Mouse (Mus musculus) myocyte (in vitro differentiated cells): Measurements from ENCODE around the gene Col6a5. TPM values are rescaled to one million over a fixed set of nuclear protein-coding genes. Genes with fewer than 3 reads are reported as not detected.

Source experiments
- H3K27me3 ChIP-seq: one replicate; pipeline ENCODE4 v1.6.1; 2011; ENCODE audit not compliant: control insufficient read depth, insufficient read depth, insufficient read length
- H3K36me3 ChIP-seq: one replicate; pipeline ENCODE4 v1.6.1; 2011; ENCODE audit not compliant: control insufficient read depth, insufficient read depth
- H3K4me2 ChIP-seq: one replicate; pipeline ENCODE4 v1.6.1; 2011; ENCODE audit warnings: low read depth, control low read depth
- H3K4me3 ChIP-seq: one replicate; pipeline ENCODE4 v1.5.1; 2011; ENCODE audit warnings: mild to moderate bottlenecking, control low read depth, moderate library complexity
- H3K79me2 ChIP-seq: one replicate; pipeline ENCODE4 v1.6.1; 2011; ENCODE audit not compliant: control insufficient read depth, insufficient read depth
- H3ac ChIP-seq: one replicate; pipeline ENCODE4 v1.6.1; 2011; ENCODE audit not compliant: control insufficient read depth, insufficient read length
- CEBPB ChIP-seq: IDR thresholded peaks from 2 replicates; pipeline ENCODE4 v1.6.1; 2011; ENCODE audit warnings: mild to moderate bottlenecking, moderate library complexity; ENCODE audit not compliant: poor library complexity, insufficient read depth, severe bottlenecking
- E2F4 ChIP-seq: IDR thresholded peaks from one replicate; pipeline ENCODE4 v1.6.1; 2011; ENCODE audit warnings: mild to moderate bottlenecking, control low read depth, moderate library complexity; ENCODE audit not compliant: insufficient read depth
- MAX ChIP-seq: IDR thresholded peaks from one replicate; pipeline ENCODE4 v1.6.1; 2011; ENCODE audit warnings: low read depth, mild to moderate bottlenecking, control low read depth
- MYOD1 ChIP-seq, 3 experiments: IDR thresholded peaks; one replicate each; pipeline ENCODE4 v1.6.1; 2011; ENCODE audit warnings: control low read depth in 2 of 3, low read depth in 2 of 3, mild to moderate bottlenecking in 2 of 3, moderate library complexity in 1 of 3; ENCODE audit not compliant: insufficient read length in 2 of 3, control insufficient read depth in 1 of 3
- MYOG ChIP-seq, 3 experiments: IDR thresholded peaks; one replicate each; pipeline ENCODE4 v1.6.1; 2011; ENCODE audit warnings: control low read depth in 2 of 3, low read depth in 2 of 3, mild to moderate bottlenecking in 2 of 3; ENCODE audit not compliant: insufficient read length in 2 of 3, control insufficient read depth in 1 of 3, insufficient read depth in 1 of 3
- POLR2A ChIP-seq: IDR thresholded peaks from one replicate; pipeline ENCODE4 v1.6.1; 2011; ENCODE audit warnings: low read depth, mild to moderate bottlenecking, control low read depth, moderate library complexity; ENCODE audit not compliant: insufficient read length
- POLR2AphosphoS2 ChIP-seq: IDR thresholded peaks from one replicate; pipeline ENCODE4 v1.6.1; 2011; ENCODE audit warnings: low read depth, control low read depth; ENCODE audit not compliant: insufficient read length
- REST ChIP-seq: IDR thresholded peaks from one replicate; pipeline ENCODE4 v1.6.1; 2011; ENCODE audit warnings: mild to moderate bottlenecking, control low read depth, moderate library complexity; ENCODE audit not compliant: insufficient read depth, insufficient read length
- SRF ChIP-seq: IDR thresholded peaks from one replicate; pipeline ENCODE4 v1.6.1; 2011; ENCODE audit warnings: low read depth; ENCODE audit not compliant: control insufficient read depth, insufficient read length
- TCF12 ChIP-seq: IDR thresholded peaks from one replicate; pipeline ENCODE4 v1.6.1; 2011; ENCODE audit warnings: mild to moderate bottlenecking, control low read depth; ENCODE audit not compliant: poor library complexity, insufficient read depth, severe bottlenecking
- TCF3 ChIP-seq: IDR thresholded peaks from one replicate; pipeline ENCODE4 v1.6.1; 2011; ENCODE audit warnings: low read depth, control low read depth; ENCODE audit not compliant: insufficient read length
- USF1 ChIP-seq: IDR thresholded peaks from one replicate; pipeline ENCODE4 v1.6.1; 2011; ENCODE audit warnings: low read depth, mild to moderate bottlenecking, control low read depth, moderate library complexity
- polyA plus RNA-seq: library from polyadenylated mRNA; unstranded; fragments of >200 nt; fragmentation: generic; extraction: Trizol; gene quantifications from one replicate; pipeline ENCODE4 v1.2.1, GENCODE M21; 2012; ENCODE audit warnings: missing spikeins

The Col6a5 gene
- polyA plus RNA-seq, 1 experiment = not detected

DNA sequence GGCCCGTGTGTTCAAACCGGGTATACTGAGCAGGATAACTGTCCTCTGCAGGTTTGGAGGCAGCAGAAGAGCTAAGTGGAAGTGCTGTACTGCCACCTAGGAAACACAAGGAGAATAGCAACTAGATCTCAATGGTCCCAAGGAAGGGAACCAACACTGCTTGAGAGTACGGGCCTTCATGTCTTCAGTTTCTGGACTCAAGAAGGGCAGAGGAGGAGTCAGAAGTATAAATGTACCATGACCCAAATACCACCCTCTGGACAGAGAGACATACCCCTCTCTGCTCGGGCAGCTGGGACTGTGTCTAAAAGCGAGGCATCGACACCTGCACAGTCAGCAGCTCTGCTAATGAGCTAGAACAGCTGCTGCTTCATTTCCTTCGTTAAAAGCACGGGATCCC lies 27.7 kb upstream of the Col6a5 start:
- Histone ChIP-seq H3K79me2 (no peaks in the 10 kb centered on the region), H3K36me3 (no peaks in the 10 kb centered on the region), H3K27me3 (no peaks in the 10 kb centered on the region), H3K4me2 (no peak overlapping the region), H3ac (no peak overlapping the region), H3K4me3 (no peak overlapping the region)
- TF ChIP-seq CEBPB = no peak
- no peak for TF ChIP-seq TCF12
- no peak for TF ChIP-seq MYOG (IDR thresholded peaks at IDR 0.05; ENCODE audit: control insufficient read depth in 1 of 3, insufficient read depth in 1 of 3, insufficient read length in 2 of 3, low read depth in 2 of 3)
- no peak for TF ChIP-seq E2F4
- TF ChIP-seq REST = no peak
- TF ChIP-seq TCF3 = no peak
- no peak for TF ChIP-seq USF1
- TF ChIP-seq POLR2A = no peak
- TF ChIP-seq MAX = no peak

DNA sequence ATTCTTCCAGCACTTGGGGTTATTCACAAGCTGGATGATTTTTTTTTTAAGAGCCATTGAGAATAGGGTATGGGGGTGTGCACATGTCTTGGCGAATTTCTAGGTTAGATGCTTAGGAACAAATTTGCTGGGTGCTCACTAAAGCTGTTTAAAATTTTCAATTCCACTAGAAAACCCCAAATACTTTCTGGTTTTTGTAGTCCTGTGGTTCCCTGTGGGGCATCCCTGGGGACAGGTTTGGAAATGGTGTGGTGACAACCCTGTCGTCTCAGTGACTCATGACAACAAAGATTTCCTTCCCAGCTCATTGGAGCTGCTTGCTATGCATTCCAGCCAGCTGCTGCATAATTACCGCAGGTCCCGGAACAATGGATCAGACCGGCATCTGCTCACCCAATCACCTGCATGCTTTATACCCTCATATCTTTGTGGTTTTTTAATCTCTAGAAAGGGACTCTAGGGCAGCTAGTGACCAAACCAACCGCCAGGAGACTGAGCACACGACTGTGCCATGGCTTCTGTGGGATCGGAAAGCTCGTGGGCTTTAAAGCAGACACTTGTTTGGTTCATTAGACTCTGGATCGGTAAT lies 24.6 kb upstream of the Col6a5 start:
- TF ChIP-seq POLR2AphosphoS2 (no peak), SRF (no peak), MAX (no peak), TCF12 (no peak), MYOG (IDR thresholded peaks at IDR 0.05; ENCODE audit: control insufficient read depth in 1 of 3, insufficient read depth in 1 of 3, insufficient read length in 2 of 3, low read depth in 2 of 3) (no peak), POLR2A (no peak), MYOD1 (IDR thresholded peaks at IDR 0.05; ENCODE audit: control insufficient read depth in 1 of 3, insufficient read length in 2 of 3, low read depth in 2 of 3) (no peak), USF1 (no peak), E2F4 (no peak), REST (no peak), CEBPB (no peak)
- no peak overlapping the region for H3ac ChIP-seq
- no peak overlapping the region for H3K4me2 ChIP-seq
- no peaks in the 10 kb centered on the region for H3K36me3 ChIP-seq
- no peaks in the 10 kb centered on the region for H3K79me2 ChIP-seq
- no peaks in the 10 kb centered on the region for H3K27me3 ChIP-seq
- no peak overlapping the region for H3K4me3 ChIP-seq

DNA sequence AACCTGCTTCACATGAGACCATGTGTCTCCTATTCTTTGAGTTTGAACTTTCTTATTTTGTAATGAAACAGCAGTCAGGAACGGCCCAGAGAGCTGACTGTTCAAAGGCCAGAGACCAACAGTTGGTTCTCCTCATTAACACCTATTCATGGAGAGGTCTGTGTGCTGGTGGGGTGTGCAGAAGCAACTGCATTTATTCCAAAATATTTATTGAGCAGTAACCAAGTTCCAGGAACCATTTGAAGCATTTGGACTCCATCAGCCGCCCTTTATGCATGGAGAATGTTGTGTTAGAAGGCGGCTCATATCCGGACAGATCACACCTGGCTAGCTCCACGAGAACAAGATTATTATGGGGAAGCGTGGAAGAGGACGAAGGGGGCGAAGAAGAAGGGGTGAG lies 18.0 kb upstream of the Col6a5 start:
- Histone ChIP-seq H3ac (no peak overlapping the region), H3K4me3 (no peak overlapping the region), H3K36me3 (no peaks in the 10 kb centered on the region), H3K79me2 (no peaks in the 10 kb centered on the region), H3K4me2 (no peak overlapping the region), H3K27me3 (no peaks in the 10 kb centered on the region)
- TF ChIP-seq CEBPB (no peak), USF1 (no peak), POLR2AphosphoS2 (no peak), POLR2A (no peak), MYOD1 (IDR thresholded peaks at IDR 0.05; ENCODE audit: control insufficient read depth in 1 of 3, insufficient read length in 2 of 3, low read depth in 2 of 3) (no peak), MYOG (IDR thresholded peaks at IDR 0.05; ENCODE audit: control insufficient read depth in 1 of 3, insufficient read depth in 1 of 3, insufficient read length in 2 of 3, low read depth in 2 of 3) (no peak), MAX (no peak), TCF3 (no peak), E2F4 (no peak), TCF12 (no peak), SRF (no peak), REST (no peak)

DNA sequence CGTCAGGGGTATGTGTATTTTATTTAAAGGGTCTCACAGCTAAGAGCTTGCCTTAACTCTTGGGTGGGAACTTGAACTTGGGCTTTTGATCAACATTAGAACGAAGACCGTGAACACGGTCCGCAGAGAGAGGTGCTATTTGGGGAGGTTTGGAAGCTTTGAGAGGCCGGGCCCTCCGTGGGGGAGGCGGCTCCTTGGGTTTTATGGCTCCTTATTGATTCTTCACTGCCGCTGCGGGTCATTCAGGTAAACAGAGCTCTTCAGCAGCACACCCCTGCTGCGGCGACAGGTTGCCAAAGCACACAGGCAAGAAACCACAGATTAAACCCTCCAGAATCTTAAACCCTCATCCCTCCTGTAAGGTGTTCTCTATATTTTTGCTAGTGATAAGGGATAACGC lies 16.4 kb upstream of the Col6a5 start:
- TF ChIP-seq REST (no peak), MYOD1 (IDR thresholded peaks at IDR 0.05; ENCODE audit: control insufficient read depth in 1 of 3, insufficient read length in 2 of 3, low read depth in 2 of 3) (no peak), TCF3 (no peak), MYOG (IDR thresholded peaks at IDR 0.05; ENCODE audit: control insufficient read depth in 1 of 3, insufficient read depth in 1 of 3, insufficient read length in 2 of 3, low read depth in 2 of 3) (no peak), POLR2AphosphoS2 (no peak), SRF (no peak), E2F4 (no peak), TCF12 (no peak), CEBPB (no peak), USF1 (no peak), POLR2A (no peak), MAX (no peak)
- Histone ChIP-seq H3ac (no peak overlapping the region), H3K4me2 (no peak overlapping the region), H3K79me2 (no peaks in the 10 kb centered on the region), H3K4me3 (no peak overlapping the region), H3K36me3 (no peaks in the 10 kb centered on the region), H3K27me3 (no peaks in the 10 kb centered on the region)

DNA sequence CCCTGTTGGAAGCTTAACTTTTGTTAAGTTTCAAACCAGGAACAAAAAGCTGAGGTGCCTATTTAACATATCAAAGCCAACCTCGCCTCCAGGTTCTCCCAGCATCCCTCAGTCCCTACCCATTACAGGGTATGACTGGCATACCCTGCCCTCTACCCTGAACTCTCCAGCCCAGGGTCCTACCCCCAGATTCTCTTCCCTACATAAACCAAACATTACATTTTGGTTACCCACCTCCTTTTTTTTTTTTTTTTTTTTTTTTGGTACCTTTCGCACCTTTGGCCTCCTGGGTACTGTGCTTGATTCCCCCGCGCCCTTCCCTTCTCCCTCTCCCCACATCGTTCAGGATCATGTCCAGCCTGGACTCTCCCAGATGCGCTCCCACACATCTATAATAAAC lies 15.9 kb upstream of the Col6a5 start:
- Histone ChIP-seq H3K36me3 (no peaks in the 10 kb centered on the region), H3K27me3 (no peaks in the 10 kb centered on the region), H3K79me2 (no peaks in the 10 kb centered on the region), H3ac (no peak overlapping the region), H3K4me2 (no peak overlapping the region), H3K4me3 (no peak overlapping the region)
- TF ChIP-seq TCF12 (no peak), TCF3 (no peak), CEBPB (no peak), MAX (no peak), POLR2A (no peak), E2F4 (no peak), USF1 (no peak), POLR2AphosphoS2 (no peak), MYOG (IDR thresholded peaks at IDR 0.05; ENCODE audit: control insufficient read depth in 1 of 3, insufficient read depth in 1 of 3, insufficient read length in 2 of 3, low read depth in 2 of 3) (no peak), REST (no peak), MYOD1 (IDR thresholded peaks at IDR 0.05; ENCODE audit: control insufficient read depth in 1 of 3, insufficient read length in 2 of 3, low read depth in 2 of 3) (no peak), SRF (no peak)
